Mouse (Mus musculus) hindbrain, postnatal 0 days (tissue): ENCODE results near the gene Npm1. TPM values are rescaled to one million over a fixed set of nuclear protein-coding genes. Genes with fewer than 3 reads are reported as not detected.

ENCODE experiments used
- ATAC-seq: fragments of 200-750 bp; cut with Nextera tagmentation; 2 replicates; pipeline ENCODE4 v1.8.0; 2017; ENCODE audit warnings: mild to moderate bottlenecking, moderate TSS enrichment, moderate library complexity
- DNase-seq: peaks from one replicate; pipeline ENCODE4 v3.0.0-alpha.2; 2015; ENCODE audit warnings: low spot score
- H3K27ac ChIP-seq: fragments of 300-500 bp; sonication (generic); 2 replicates; pipeline ENCODE4 v1.5.1; 2014; ENCODE audit warnings: mild to moderate bottlenecking
- H3K27me3 ChIP-seq: fragments of 300-500 bp; sonication (generic); 2 replicates; pipeline ENCODE4 v1.6.1; 2014; ENCODE audit warnings: low read length, mixed read lengths; ENCODE audit not compliant: insufficient read depth
- H3K36me3 ChIP-seq: fragments of 300-500 bp; sonication (generic); 2 replicates; pipeline ENCODE4 v1.6.1; 2014; ENCODE audit warnings: low read length, mixed read lengths; ENCODE audit not compliant: insufficient read depth
- H3K4me1 ChIP-seq: fragments of 300-500 bp; sonication (generic); 2 replicates; pipeline ENCODE4 v1.6.1; 2014; ENCODE audit warnings: antibody characterized with exemption, low read length, mixed read lengths; ENCODE audit not compliant: insufficient read depth
- H3K4me2 ChIP-seq: fragments of 300-500 bp; sonication (generic); 2 replicates; pipeline ENCODE4 v1.6.1; 2014; ENCODE audit warnings: low read depth, mild to moderate bottlenecking, low read length, moderate library complexity, mixed read lengths
- H3K4me3 ChIP-seq: fragments of 300-500 bp; sonication (generic); 2 replicates; pipeline ENCODE4 v1.5.1; 2014; ENCODE audit warnings: low read length
- H3K9ac ChIP-seq: fragments of 300-500 bp; sonication (generic); replicated peaks from 2 replicates; pipeline ENCODE4 v1.6.1; 2014; ENCODE audit warnings: mild to moderate bottlenecking, low read length, moderate library complexity, mixed read lengths
- H3K9me3 ChIP-seq: fragments of 300-500 bp; sonication (generic); 2 replicates; pipeline ENCODE4 v1.6.1; 2016; ENCODE audit warnings: low read length, mixed read lengths
- CTCF ChIP-seq: IDR thresholded peaks from 2 replicates; pipeline ENCODE4 v1.5.1; 2016; ENCODE audit warnings: antibody characterized with exemption, control low read depth, low read depth
- WGBS: fragments of 180-500 bp; shearing (Covaris S2); extraction: QIAGEN DNeasy Blood & Tissue Kit; methylation state at CpG from one replicate; pipeline ENCODE4 v1.1.7; 2014; 5-methylcytosine and 5-hydroxymethylcytosine counted together
- polyA plus RNA-seq: library from polyadenylated mRNA; unstranded; fragments of >200 nt; fragmentation: Nextera tagmentation; extraction: Ambion mirVana; gene quantifications from 2 replicates; pipeline ENCODE4 v1.2.1, GENCODE M21; 2015
- total RNA-seq: library from RNA; depleted of rRNA; stranded (reverse); fragments of >200 nt; gene quantifications from 2 replicates; pipeline ENCODE4 v1.2.3, GENCODE M21; 2014

Gene Npm1
- total and polyA plus RNA-seq, 2 experiments from 2014 or later, result 143 to 395 TPM

DNA sequence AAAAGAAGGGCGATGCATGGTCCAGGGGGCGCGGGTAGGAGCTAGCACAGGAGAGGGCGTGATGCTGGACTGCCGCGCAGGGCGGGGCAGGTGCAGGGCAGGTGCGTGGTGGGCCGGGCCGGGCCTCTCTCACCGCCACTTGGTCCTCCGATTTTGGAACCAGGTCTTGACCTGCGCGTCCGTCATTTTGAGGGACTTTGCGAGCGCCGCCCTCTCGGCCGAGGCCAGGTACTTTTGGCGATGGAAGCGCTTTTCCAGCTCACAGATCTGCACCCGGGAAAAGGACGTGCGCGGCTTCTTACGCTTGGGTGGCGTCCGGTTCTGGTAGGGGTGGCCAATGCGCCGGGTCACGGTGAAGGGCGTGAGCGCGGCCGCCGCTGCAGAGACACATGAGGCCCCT lies 39.3 kb upstream of the Npm1 start:
- no peaks in the 10 kb centered on the region for H3K4me1 ChIP-seq
- H3K4me2 ChIP-seq, result peak overlapping the region; percentile 41; the same call in 1 of the 2 replicates
- H3K9ac ChIP-seq, result peak overlapping the region; percentile 51; the same call in 1 of the 2 replicates
- H3K9me3 ChIP-seq, result peaks cover 5% of the 10 kb centered on the region; the same call in 1 of the 2 replicates
- DNase-seq, result no peak
- H3K4me3 ChIP-seq, result peak overlapping the region; percentile 40
- 2% methylated on average over 37 of the region's 37 CpGs for WGBS
- TF ChIP-seq CTCF, result peak; percentile 48
- H3K36me3 ChIP-seq, result no peaks in the 10 kb centered on the region
- H3K27me3 ChIP-seq, result peaks cover 70% of the 10 kb centered on the region
- peak; percentile 11; the same call in 1 of the 2 replicates for ATAC-seq
- peak overlapping the region; percentile 75; the same call in 1 of the 2 replicates for H3K27ac ChIP-seq

DNA sequence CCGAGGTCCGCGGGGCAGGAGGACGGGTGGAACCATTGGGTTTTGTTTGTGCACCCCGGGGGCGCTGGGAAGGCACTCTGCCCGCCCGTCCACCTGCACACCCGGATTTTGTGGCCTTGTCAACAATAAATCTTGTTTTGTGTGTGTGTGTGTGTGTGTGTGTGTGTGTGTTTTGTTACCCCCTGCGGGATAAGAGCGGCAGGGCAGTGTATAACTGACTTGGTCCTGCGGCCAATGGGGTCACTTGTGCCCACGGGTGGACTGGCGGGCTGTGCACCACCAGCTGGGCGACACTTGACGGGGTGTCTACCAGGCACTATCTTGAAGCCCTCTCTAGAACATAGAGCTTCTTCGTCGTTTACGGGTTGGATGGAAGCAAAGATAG lies 38.6 kb upstream of the Npm1 start:
- Histone ChIP-seq H3K27me3 (peaks cover 70% of the 10 kb centered on the region), H3K36me3 (no peaks in the 10 kb centered on the region), H3K27ac (peak overlapping the region; percentile 75; the same call in 1 of the 2 replicates), H3K4me1 (no peaks in the 10 kb centered on the region), H3K9me3 (peaks cover 8% of the 10 kb centered on the region; the same call in 1 of the 2 replicates), H3K9ac (peak overlapping the region; percentile 41), H3K4me2 (peak overlapping the region; percentile 40), H3K4me3 (peak overlapping the region; percentile 40)
- DNase-seq, result no peak
- 2% methylated on average over 19 of the region's 19 CpGs for WGBS
- no peak for TF ChIP-seq CTCF
- ATAC-seq, result no peak

DNA sequence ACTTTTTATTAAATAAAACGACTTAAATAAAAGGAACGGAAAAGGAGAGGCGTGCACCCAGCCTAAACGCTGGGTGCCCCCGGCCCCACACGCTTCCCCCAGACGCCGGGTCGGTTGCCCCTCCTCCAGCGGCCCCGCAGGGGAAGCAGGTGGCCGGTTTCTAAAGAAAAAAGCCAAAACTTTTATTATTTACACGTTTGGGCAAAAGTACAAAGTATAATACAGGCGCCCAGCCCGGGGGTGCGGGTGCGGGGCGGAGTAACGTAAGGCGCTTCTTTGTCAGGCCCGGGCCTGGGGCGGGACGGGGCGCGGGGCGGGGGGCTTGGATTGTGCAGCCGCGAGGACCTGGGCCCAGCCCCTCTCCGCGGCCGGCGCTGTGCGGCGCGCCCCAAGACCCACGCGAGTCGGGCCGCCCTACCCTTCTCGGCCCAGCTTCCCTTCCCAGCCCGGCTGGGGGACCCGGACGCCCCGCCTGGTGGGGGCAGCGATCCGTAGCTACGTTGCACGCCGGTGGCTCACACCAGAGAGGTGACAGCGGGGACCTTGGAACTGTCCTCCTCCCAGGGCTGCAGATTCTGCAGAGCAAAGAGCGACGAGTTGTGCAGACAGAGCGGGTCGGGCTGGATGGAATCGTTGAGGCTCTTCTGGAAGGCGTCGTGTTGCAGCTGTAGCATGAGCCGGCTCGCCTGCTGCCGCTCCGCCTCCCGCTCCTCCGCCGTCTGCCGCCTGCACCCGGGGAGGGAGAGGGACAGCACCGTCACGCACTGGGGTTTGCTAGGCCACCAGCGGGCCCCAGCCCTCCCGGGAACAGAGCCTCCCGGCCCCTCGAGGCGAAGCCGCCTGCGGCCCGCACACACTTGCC lies 38.0 kb upstream of the Npm1 start:
- no peak for TF ChIP-seq CTCF
- 1% methylated on average over 73 of the region's 76 CpGs for WGBS
- no peaks in the 10 kb centered on the region for H3K36me3 ChIP-seq
- H3K27ac ChIP-seq, result peak overlapping the region; percentile 75; the same call in 1 of the 2 replicates
- H3K9ac ChIP-seq, result peak overlapping the region; percentile 41
- peaks cover 8% of the 10 kb centered on the region; the same call in 1 of the 2 replicates for H3K9me3 ChIP-seq
- peak overlapping the region; percentile 40 for H3K4me2 ChIP-seq
- H3K4me3 ChIP-seq, result peak overlapping the region; percentile 40
- H3K27me3 ChIP-seq, result peaks cover 70% of the 10 kb centered on the region
- ATAC-seq (0 out of 2 replicates have a peak, but pooled peaks have one; percentile 14), DNase-seq (peak; percentile 53)
- H3K4me1 ChIP-seq, result no peaks in the 10 kb centered on the region

DNA sequence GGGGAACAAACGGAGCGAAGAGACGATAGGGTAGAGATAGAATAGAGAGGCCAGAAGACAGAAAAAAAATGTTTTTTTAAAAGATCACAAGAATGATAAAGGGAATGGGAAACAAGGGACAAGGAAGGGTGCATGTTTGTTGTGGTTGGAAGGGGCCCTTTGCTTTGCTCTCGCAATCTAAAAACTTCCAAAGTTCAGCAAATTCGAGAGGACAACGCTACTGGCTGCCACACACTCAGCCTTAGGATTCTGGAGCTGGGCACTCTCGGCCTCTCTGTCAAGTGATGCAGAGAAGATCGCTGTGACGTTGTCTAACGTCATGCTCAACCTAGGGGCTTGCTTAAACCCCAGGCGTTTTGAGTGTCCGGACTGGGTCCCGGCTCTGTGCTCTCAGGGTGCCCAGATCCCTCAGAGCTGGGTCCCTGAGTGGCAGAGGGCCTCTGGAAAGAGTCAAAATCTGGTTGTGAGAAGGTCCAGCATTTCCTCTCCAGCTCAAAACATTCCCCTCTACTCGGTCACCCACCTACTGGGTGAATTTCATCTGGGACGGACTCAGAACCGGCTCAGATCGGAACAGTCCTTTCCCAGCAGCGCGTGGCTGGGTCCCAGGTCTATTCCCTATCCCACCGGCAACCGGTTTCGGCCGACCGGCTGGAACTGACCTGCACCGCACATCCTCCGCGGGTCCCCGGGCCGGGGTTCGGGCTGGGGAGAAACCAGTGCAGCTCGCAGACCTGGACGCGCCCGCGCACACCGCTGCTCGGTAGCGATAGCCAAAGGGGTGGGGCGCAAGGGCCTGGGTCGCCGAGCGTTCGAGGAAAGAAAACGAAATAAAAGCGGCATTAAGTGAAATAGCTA lies 37.1 kb upstream of the Npm1 start:
- peaks cover 70% of the 10 kb centered on the region for H3K27me3 ChIP-seq
- H3K36me3 ChIP-seq, result no peaks in the 10 kb centered on the region
- DNase-seq (no peak), ATAC-seq (no peak)
- peak overlapping the region; percentile 41 for H3K9ac ChIP-seq
- WGBS, result under 1% methylated on average over 45 of the region's 45 CpGs
- peaks cover 8% of the 10 kb centered on the region; the same call in 1 of the 2 replicates for H3K9me3 ChIP-seq
- H3K4me2 ChIP-seq, result peak overlapping the region; percentile 40
- TF ChIP-seq CTCF, result no peak
- peak overlapping the region; percentile 40 for H3K4me3 ChIP-seq
- no peaks in the 10 kb centered on the region for H3K4me1 ChIP-seq
- H3K27ac ChIP-seq, result peak overlapping the region; percentile 59

DNA sequence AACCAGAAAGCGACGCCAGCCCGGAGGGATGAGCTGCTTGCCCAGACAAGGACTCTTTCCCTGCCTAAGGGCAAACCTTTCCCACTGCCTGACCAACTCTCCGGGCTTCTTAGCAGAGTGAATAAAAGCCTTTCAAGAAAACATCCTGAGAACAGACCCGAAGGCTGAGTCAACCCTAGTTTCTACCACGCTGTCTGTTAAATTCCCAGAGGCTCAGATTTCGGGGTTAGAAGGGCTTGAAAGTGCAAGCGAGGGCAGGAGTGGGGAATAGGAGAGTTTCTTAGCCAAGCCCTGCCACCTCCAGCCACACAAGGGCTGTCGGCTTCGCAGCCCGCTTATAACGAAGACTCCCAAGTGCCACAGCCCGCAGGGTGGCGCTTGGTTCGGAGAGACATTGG lies 36.1 kb upstream of the Npm1 start:
- Histone ChIP-seq H3K4me2 (peak overlapping the region; percentile 40), H3K4me3 (peak overlapping the region; percentile 40), H3K9ac (peak overlapping the region; percentile 41), H3K27me3 (peaks cover 73% of the 10 kb centered on the region), H3K4me1 (no peaks in the 10 kb centered on the region), H3K27ac (peak overlapping the region; percentile 51; the same call in 1 of the 2 replicates), H3K9me3 (peaks cover 8% of the 10 kb centered on the region; the same call in 1 of the 2 replicates), H3K36me3 (no peaks in the 10 kb centered on the region)
- no peak for TF ChIP-seq CTCF
- ATAC-seq (no peak), DNase-seq (no peak)
- WGBS, result 4% methylated on average over 15 of the region's 15 CpGs
